Mouse (Mus musculus) heart, embryonic 16.5 days (tissue): ENCODE measurements around the gene Eif4e3. TPM values are rescaled to one million over a fixed set of nuclear protein-coding genes. Genes with fewer than 3 reads are reported as not detected.

Source experiments
- ATAC-seq: fragments of 200-750 bp; cut with Nextera tagmentation; replicated peaks from 2 replicates; pipeline ENCODE4 v1.8.0; 2017; ENCODE audit warnings: moderate number of reproducible peaks; ENCODE audit not compliant: insufficient read depth, low FRiP score; ENCODE audit errors: extremely low read depth
- H3K27ac ChIP-seq: fragments of 300-500 bp; sonication (generic); 2 replicates; pipeline ENCODE4 v1.5.1; 2014; ENCODE audit warnings: mild to moderate bottlenecking, low read length, control low read depth, moderate library complexity
- H3K27me3 ChIP-seq: fragments of 300-500 bp; sonication (generic); 2 replicates; pipeline ENCODE4 v1.6.1; 2014; ENCODE audit warnings: low read length, mixed read lengths; ENCODE audit not compliant: control insufficient read depth, insufficient read depth
- H3K36me3 ChIP-seq: fragments of 300-500 bp; sonication (generic); 2 replicates; pipeline ENCODE4 v1.6.1; 2014; ENCODE audit not compliant: control insufficient read depth, insufficient read depth
- H3K4me1 ChIP-seq: fragments of 300-500 bp; sonication (generic); 2 replicates; pipeline ENCODE4 v1.6.1; 2014; ENCODE audit warnings: low read length, mixed read lengths; ENCODE audit not compliant: control insufficient read depth, insufficient read depth
- H3K4me2 ChIP-seq: fragments of 300-500 bp; sonication (generic); 2 replicates; pipeline ENCODE4 v1.6.1; 2014; ENCODE audit warnings: low read depth, mild to moderate bottlenecking, control low read depth, low read length
- H3K4me3 ChIP-seq: fragments of 300-500 bp; sonication (generic); 2 replicates; pipeline ENCODE4 v1.5.1; 2014; ENCODE audit warnings: mild to moderate bottlenecking, control low read depth, low read length
- H3K9ac ChIP-seq: fragments of 300-500 bp; sonication (generic); 2 replicates; pipeline ENCODE4 v1.6.1; 2014; ENCODE audit warnings: low read length, control low read depth
- H3K9me3 ChIP-seq: fragments of 300-500 bp; sonication (generic); replicated peaks from 2 replicates; pipeline ENCODE4 v1.6.1; 2016; ENCODE audit warnings: low read length; ENCODE audit not compliant: control insufficient read depth
- WGBS: fragments of 180-500 bp; shearing (Covaris S2); extraction: QIAGEN DNeasy Blood & Tissue Kit; methylation state at CpG from one replicate; pipeline ENCODE4 v1.1.7; 2014; 5-methylcytosine and 5-hydroxymethylcytosine counted together
- polyA plus RNA-seq: library from polyadenylated mRNA; unstranded; fragments of >200 nt; fragmentation: Nextera tagmentation; extraction: Ambion mirVana; gene quantifications from 2 replicates; pipeline ENCODE4 v1.2.1, GENCODE M21; 2015

Gene Eif4e3
- polyA plus RNA-seq, 1 experiment from 2014 or later = 12.7 TPM

DNA sequence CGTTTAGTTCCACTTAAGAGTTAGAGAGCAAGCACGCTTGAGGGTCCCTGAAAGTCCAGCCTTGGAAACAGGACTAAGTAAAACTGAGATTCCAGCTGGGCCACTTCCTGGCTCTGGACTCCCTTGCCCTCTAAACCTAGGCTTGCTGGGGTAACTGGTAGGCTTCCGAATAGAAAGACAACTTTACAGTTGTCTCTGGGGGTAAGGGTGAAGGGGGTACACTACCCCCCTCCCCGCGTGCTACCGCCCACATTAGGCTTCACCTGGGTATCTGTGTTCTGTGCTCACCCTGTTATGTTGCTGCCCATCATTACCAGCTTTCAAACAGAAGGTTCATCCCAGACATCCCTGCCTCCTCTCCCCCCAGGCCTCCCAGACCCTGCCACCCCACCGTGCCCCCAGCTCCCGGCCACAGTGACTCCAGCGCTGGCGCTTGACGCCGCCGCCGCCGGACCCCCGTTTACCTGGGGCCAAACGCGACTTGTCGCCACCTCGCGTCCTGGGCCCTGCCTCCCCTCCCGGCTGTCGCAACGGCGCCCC, 25.2 kb upstream of the Eif4e3 start:
- H3K4me3 ChIP-seq = peak overlapping the region; percentile 78
- peaks cover 5% of the 10 kb centered on the region; the same call in 1 of the 2 replicates for H3K4me1 ChIP-seq
- no peaks in the 10 kb centered on the region for H3K36me3 ChIP-seq
- H3K27me3 ChIP-seq = peaks cover 64% of the 10 kb centered on the region
- 7% methylated on average over 25 of the region's 25 CpGs for WGBS
- H3K27ac ChIP-seq = no peak overlapping the region
- peak overlapping the region; percentile 95 for H3K4me2 ChIP-seq
- H3K9me3 ChIP-seq = no peaks in the 10 kb centered on the region
- no peak for ATAC-seq
- peak overlapping the region; percentile 74 for H3K9ac ChIP-seq

DNA sequence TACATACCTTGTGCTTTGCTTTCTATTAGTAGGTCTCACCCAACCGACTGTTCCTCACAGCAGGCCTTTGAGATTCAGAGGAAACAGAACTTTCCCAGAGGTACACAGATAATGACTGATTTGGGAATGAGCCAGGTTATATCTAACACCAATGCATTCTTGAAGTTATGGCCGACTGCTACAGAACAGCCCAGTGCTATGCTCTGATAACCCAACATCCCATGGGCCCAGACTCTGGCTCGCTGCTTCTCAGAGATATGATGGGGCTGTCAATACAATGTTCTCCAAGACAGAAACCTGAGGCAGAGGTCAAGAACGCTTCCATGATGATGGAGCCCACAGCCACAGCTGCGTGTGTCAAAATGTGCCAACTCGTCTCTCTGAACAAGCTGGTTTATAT, 21.9 kb upstream of the Eif4e3 start:
- Histone ChIP-seq H3K9me3 (peaks cover 8% of the 10 kb centered on the region), H3K36me3 (no peaks in the 10 kb centered on the region), H3K27me3 (peaks cover 38% of the 10 kb centered on the region), H3K9ac (no peak overlapping the region), H3K4me1 (peaks cover 5% of the 10 kb centered on the region; the same call in 1 of the 2 replicates), H3K4me2 (no peak overlapping the region), H3K27ac (no peak overlapping the region), H3K4me3 (no peak overlapping the region)
- 65% methylated on average over 6 of the region's 6 CpGs for WGBS
- ATAC-seq = no peak

DNA sequence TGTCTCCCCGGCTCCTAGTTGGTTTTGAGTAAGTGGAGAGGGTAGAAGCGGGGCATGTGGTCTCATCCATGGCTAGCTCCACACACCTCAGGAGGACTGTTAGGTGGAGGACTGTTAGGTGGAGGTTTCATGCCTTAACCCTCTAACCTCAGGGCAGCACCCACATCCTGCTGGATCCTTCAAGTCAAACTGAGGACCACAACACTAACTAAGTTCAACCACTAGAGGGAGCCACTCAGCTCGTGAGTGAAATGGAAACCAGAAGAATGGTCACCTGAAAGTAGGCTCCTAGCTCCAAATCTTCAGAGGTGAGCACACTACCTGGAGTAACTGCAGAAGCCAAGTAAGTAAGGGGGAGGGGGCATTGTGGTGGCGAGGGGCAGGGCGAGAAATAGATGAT, 18.3 kb upstream of the Eif4e3 start:
- no peak for ATAC-seq
- Histone ChIP-seq H3K36me3 (no peaks in the 10 kb centered on the region), H3K9ac (no peak overlapping the region), H3K4me3 (no peak overlapping the region), H3K9me3 (peaks cover 8% of the 10 kb centered on the region), H3K4me2 (no peak overlapping the region), H3K4me1 (no peaks in the 10 kb centered on the region), H3K27me3 (peaks cover 4% of the 10 kb centered on the region; the same call in 1 of the 2 replicates), H3K27ac (no peak overlapping the region)
- WGBS = 49% methylated on average over 5 of the region's 5 CpGs

- Histone ChIP-seq H3K27ac (no peak overlapping the region), H3K4me3 (no peak overlapping the region), H3K4me1 (no peaks in the 10 kb centered on the region), H3K27me3 (no peaks in the 10 kb centered on the region), H3K9ac (no peak overlapping the region), H3K9me3 (peaks cover 8% of the 10 kb centered on the region), H3K36me3 (no peaks in the 10 kb centered on the region), H3K4me2 (no peak overlapping the region)
- WGBS = 79% methylated on average over 5 of the region's 5 CpGs
- no peak for ATAC-seq
These were observed 17.4 kb upstream of the Eif4e3 start for GRCm38 (mm10) chr6:99683974-99684373.

GRCm38 (mm10) chr6:99678108-99678507, 11.5 kb upstream of the Eif4e3 start:
- no peak for ATAC-seq
- 79% methylated on average over 11 of the region's 11 CpGs for WGBS

GRCm38 (mm10) chr6:99677325-99677724, 10.8 kb upstream of the Eif4e3 start:
- Histone ChIP-seq H3K27ac (no peak overlapping the region), H3K4me2 (no peak overlapping the region), H3K36me3 (no peaks in the 10 kb centered on the region), H3K4me1 (no peaks in the 10 kb centered on the region), H3K9me3 (no peaks in the 10 kb centered on the region), H3K9ac (no peak overlapping the region), H3K4me3 (no peak overlapping the region), H3K27me3 (peaks cover 5% of the 10 kb centered on the region; the same call in 1 of the 2 replicates)
- ATAC-seq = no peak
- 80% methylated on average over 8 of the region's 8 CpGs for WGBS

More at GRCm38 (mm10) chr6:99678108-99678507, 11.5 kb upstream of the Eif4e3 start:
- peaks cover 5% of the 10 kb centered on the region; the same call in 1 of the 2 replicates for H3K27me3 ChIP-seq
- H3K4me1 ChIP-seq = no peaks in the 10 kb centered on the region
- H3K9me3 ChIP-seq = no peaks in the 10 kb centered on the region
- H3K36me3 ChIP-seq = no peaks in the 10 kb centered on the region
- H3K9ac ChIP-seq = no peak overlapping the region
- no peak overlapping the region for H3K4me3 ChIP-seq
- H3K4me2 ChIP-seq = no peak overlapping the region
- H3K27ac ChIP-seq = no peak overlapping the region

GRCm38 (mm10) chr6:99674482-99674881, 7.9 kb upstream of the Eif4e3 start:
- Histone ChIP-seq H3K4me2 (no peak overlapping the region), H3K36me3 (no peaks in the 10 kb centered on the region), H3K27me3 (peaks cover 5% of the 10 kb centered on the region; the same call in 1 of the 2 replicates), H3K9me3 (no peaks in the 10 kb centered on the region), H3K4me1 (no peaks in the 10 kb centered on the region), H3K9ac (no peak overlapping the region), H3K27ac (no peak overlapping the region), H3K4me3 (no peak overlapping the region)
- 83% methylated on average over 4 of the region's 4 CpGs for WGBS
- no peak for ATAC-seq

DNA sequence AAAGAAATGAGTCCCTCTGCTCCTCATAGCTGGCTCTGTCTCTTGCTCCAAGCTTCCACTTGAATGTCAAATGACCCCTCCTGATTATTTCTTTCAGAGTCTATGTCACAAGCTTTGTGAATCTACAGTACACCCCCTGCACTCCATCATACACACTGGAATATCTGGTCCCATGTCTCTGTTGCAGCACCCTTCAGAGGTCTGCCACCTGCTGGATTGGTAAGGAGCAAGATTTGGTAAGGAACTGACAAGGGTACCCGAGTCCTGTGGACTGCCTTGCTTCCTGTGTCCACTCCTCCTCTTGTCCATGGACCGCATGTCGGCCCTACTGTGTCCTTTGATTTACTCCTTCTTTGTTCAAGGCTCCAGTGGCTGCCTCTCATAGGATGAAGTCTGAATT, 5.2 kb upstream of the Eif4e3 start:
- ATAC-seq = no peak
- no peaks in the 10 kb centered on the region for H3K9me3 ChIP-seq
- 64% methylated on average over 3 of the region's 3 CpGs for WGBS
- H3K9ac ChIP-seq = no peak overlapping the region
- no peak overlapping the region for H3K4me2 ChIP-seq
- no peaks in the 10 kb centered on the region for H3K36me3 ChIP-seq
- H3K27ac ChIP-seq = no peak overlapping the region
- H3K4me1 ChIP-seq = peaks cover 10% of the 10 kb centered on the region
- no peak overlapping the region for H3K4me3 ChIP-seq
- H3K27me3 ChIP-seq = 0 out of 2 replicates have a peak, but pooled peaks cover 3% of the 10 kb centered on the region

- ATAC-seq = no peak
- WGBS = 79% methylated on average over 7 of the region's 7 CpGs
- no peaks in the 10 kb centered on the region for H3K9me3 ChIP-seq
These were observed 4.0 kb upstream of the Eif4e3 start for GRCm38 (mm10) chr6:99670481-99671119.

More at GRCm38 (mm10) chr6:99670481-99671119, 4.0 kb upstream of the Eif4e3 start:
- no peak overlapping the region for H3K4me3 ChIP-seq
- H3K9ac ChIP-seq = no peak overlapping the region
- 0 out of 2 replicates have a peak, but pooled peaks cover 3% of the 10 kb centered on the region for H3K27me3 ChIP-seq
- no peak overlapping the region for H3K27ac ChIP-seq
- peaks cover 15% of the 10 kb centered on the region for H3K4me1 ChIP-seq
- H3K4me2 ChIP-seq = no peak overlapping the region
- no peaks in the 10 kb centered on the region for H3K36me3 ChIP-seq
